Mouse (Mus musculus): ENCODE data around the gene Fgfbp3. TPM values are rescaled to one million over a fixed set of nuclear protein-coding genes. Genes with fewer than 3 reads are reported as not detected.

Fgfbp3 gene
- polyA plus RNA-seq, 1 experiment from 2014 or later = 9.9 TPM

GRCm38 (mm10) chr19:36916876-36917389, 2.5 kb downstream of the Fgfbp3 start:
- peaks cover 5% of the 10 kb centered on the region; the same call in 1 of the 2 replicates for H3K4me1 ChIP-seq (replicated peaks; ENCODE audit: insufficient read depth, low read length)
- 100% methylated on average over 1 of the region's 1 CpGs for WGBS
- no peaks in the 10 kb centered on the region for H3K27me3 ChIP-seq (ENCODE audit: insufficient read depth, low read length)

DNA sequence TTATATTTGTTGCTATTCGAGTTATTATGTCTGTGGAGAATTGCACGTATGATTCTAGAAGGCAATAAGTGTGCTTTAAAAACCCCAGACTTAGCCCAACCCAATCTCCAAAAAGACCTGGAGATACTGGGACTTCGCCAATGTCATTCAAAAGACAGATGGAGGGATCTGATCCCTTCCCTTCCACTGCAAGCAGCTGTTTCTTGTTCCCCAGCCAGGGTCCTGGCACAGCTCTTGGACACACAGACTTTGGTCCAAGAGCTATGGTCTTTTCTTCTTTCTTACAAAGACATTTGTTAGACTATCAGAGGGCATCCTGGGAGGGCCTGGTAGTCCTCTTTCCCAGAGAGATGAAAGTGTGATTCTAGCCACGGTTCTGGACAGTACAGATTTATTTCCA, 3.2 kb downstream of the Fgfbp3 start:
- no peak overlapping the region for H3K4me2 ChIP-seq (ENCODE audit: low read length)
- DNase-seq (ENCODE audit: low spot score) = no peak
- H3K36me3 ChIP-seq (ENCODE audit: insufficient read depth, low read length) = no peaks in the 10 kb centered on the region
- no peaks in the 10 kb centered on the region for H3K9me3 ChIP-seq (replicated peaks; ENCODE audit: low read length)
- TF ChIP-seq CTCF (IDR thresholded peaks at IDR 0.05; ENCODE audit: low read depth) = no peak
- 75% methylated on average over 4 of the region's 4 CpGs for WGBS
- no peaks in the 10 kb centered on the region for H3K27me3 ChIP-seq (ENCODE audit: insufficient read depth, low read length)
- no peak for ATAC-seq (replicated peaks; ENCODE audit: low FRiP score, low read depth)
- no peak overlapping the region for H3K4me3 ChIP-seq (replicated peaks; ENCODE audit: low read depth, low read length)
- H3K4me1 ChIP-seq (replicated peaks; ENCODE audit: insufficient read depth, low read length) = peaks cover 5% of the 10 kb centered on the region; the same call in 1 of the 2 replicates
- no peak overlapping the region for H3K9ac ChIP-seq (ENCODE audit: low read depth, low read length)
- no peak overlapping the region for H3K27ac ChIP-seq

More at GRCm38 (mm10) chr19:36916876-36917389, 2.5 kb downstream of the Fgfbp3 start:
- Histone ChIP-seq H3K36me3 (ENCODE audit: insufficient read depth, low read length) (no peaks in the 10 kb centered on the region), H3K4me2 (ENCODE audit: low read length) (no peak overlapping the region), H3K9me3 (replicated peaks; ENCODE audit: low read length) (no peaks in the 10 kb centered on the region), H3K9ac (ENCODE audit: low read depth, low read length) (no peak overlapping the region), H3K4me3 (replicated peaks; ENCODE audit: low read depth, low read length) (no peak overlapping the region), H3K27ac (no peak overlapping the region)
- no peak for TF ChIP-seq CTCF (IDR thresholded peaks at IDR 0.05; ENCODE audit: low read depth)
- DNase-seq (ENCODE audit: low spot score) (no peak), ATAC-seq (replicated peaks; ENCODE audit: low FRiP score, low read depth) (no peak)

- Histone ChIP-seq H3K27me3 (ENCODE audit: insufficient read depth, low read length) (no peaks in the 10 kb centered on the region), H3K9ac (ENCODE audit: low read depth, low read length) (no peak overlapping the region), H3K36me3 (ENCODE audit: insufficient read depth, low read length) (no peaks in the 10 kb centered on the region), H3K27ac (no peak overlapping the region), H3K4me2 (ENCODE audit: low read length) (no peak overlapping the region), H3K9me3 (replicated peaks; ENCODE audit: low read length) (no peaks in the 10 kb centered on the region), H3K4me3 (replicated peaks; ENCODE audit: low read depth, low read length) (no peak overlapping the region), H3K4me1 (replicated peaks; ENCODE audit: insufficient read depth, low read length) (no peaks in the 10 kb centered on the region)
- ATAC-seq (replicated peaks; ENCODE audit: low FRiP score, low read depth) = no peak
- no peak for TF ChIP-seq CTCF (IDR thresholded peaks at IDR 0.05; ENCODE audit: low read depth)
- no peak for DNase-seq (ENCODE audit: low spot score)
- 64% methylated on average over 7 of the region's 7 CpGs for WGBS
Measured at GRCm38 (mm10) chr19:36913064-36913463, 6.4 kb downstream of the Fgfbp3 start.

DNA sequence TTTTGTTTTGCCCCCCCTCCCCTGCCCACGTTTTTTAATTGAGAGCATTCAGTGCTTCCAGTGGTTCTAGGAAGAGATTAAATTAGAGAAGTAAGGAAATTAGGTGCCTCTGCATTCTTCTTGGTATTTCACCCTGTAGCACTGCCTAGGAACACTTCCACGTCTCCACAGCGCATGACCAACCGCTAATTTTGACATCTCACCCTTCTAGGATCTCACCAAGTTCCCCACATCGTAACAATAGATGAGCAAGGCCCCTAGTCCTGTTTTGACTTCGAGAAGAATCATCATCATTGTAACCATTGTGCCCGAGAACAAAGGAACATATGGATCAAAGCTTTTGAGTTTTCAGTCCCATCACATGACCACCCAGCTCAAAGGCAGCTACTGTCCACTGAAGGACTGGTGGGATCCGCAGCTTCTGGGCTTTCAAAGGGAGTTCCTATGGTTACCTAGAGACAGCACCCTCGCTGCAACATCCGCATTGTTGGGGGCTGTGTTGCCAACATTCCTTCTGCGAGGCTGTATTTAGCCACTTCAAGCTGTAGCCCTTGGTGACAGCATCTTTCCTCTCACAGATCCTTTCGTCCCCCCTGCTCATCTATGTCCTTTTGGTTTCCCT, 8.9 kb downstream of the Fgfbp3 start:
- H3K4me3 ChIP-seq (replicated peaks; ENCODE audit: low read depth, low read length) = no peak overlapping the region
- DNase-seq (ENCODE audit: low spot score) = no peak
- no peak for TF ChIP-seq CTCF (IDR thresholded peaks at IDR 0.05; ENCODE audit: low read depth)
- no peaks in the 10 kb centered on the region for H3K4me1 ChIP-seq (replicated peaks; ENCODE audit: insufficient read depth, low read length)
- no peaks in the 10 kb centered on the region for H3K9me3 ChIP-seq (replicated peaks; ENCODE audit: low read length)
- H3K27ac ChIP-seq = no peak overlapping the region
- no peak for ATAC-seq (replicated peaks; ENCODE audit: low FRiP score, low read depth)
- H3K9ac ChIP-seq (ENCODE audit: low read depth, low read length) = no peak overlapping the region
- 43% methylated on average over 12 of the region's 12 CpGs for WGBS
- H3K27me3 ChIP-seq (ENCODE audit: insufficient read depth, low read length) = no peaks in the 10 kb centered on the region
- H3K36me3 ChIP-seq (ENCODE audit: insufficient read depth, low read length) = no peaks in the 10 kb centered on the region
- H3K4me2 ChIP-seq (ENCODE audit: low read length) = no peak overlapping the region

DNA sequence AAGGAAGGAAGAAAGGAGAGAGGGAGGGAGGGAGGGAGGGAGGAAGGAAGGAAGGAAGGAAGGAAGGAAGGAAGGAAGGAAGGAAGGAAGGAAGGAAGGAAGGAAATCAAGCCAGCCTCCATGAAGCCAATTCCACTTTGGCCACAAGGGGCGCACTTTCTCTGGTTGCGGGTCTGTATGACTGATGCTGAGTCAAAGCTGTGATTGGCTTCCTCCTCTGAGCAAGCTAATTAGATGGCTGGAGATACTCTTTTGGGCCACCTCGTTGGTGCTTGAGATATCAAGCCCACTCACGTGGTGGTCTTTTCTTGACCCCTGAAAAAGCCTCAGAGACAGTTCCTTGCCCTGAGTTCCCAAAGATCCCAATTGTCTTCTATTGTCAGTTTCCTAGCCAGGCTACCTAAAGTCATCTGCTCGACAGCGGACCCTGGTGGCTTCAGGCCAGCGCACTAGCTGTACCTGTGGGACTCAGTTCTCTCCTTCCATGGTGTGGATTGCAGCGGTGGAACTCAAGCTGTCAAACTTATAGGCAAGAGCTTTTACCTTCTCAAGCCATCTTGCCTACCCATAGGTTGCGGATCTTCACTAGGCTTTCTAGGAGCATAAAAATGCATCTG, 9.6 kb downstream of the Fgfbp3 start:
- H3K4me3 ChIP-seq (replicated peaks; ENCODE audit: low read depth, low read length) = no peak overlapping the region
- H3K27me3 ChIP-seq (ENCODE audit: insufficient read depth, low read length) = no peaks in the 10 kb centered on the region
- H3K36me3 ChIP-seq (ENCODE audit: insufficient read depth, low read length) = no peaks in the 10 kb centered on the region
- no peak overlapping the region for H3K4me2 ChIP-seq (ENCODE audit: low read length)
- H3K9ac ChIP-seq (ENCODE audit: low read depth, low read length) = no peak overlapping the region
- peak; percentile 73 for TF ChIP-seq CTCF (IDR thresholded peaks at IDR 0.05; ENCODE audit: low read depth)
- H3K4me1 ChIP-seq (replicated peaks; ENCODE audit: insufficient read depth, low read length) = no peaks in the 10 kb centered on the region
- 31% methylated on average over 9 of the region's 9 CpGs for WGBS
- ATAC-seq (replicated peaks; ENCODE audit: low FRiP score, low read depth) = 0 out of 2 replicates have a peak, but pooled peaks have one; percentile 63
- H3K9me3 ChIP-seq (replicated peaks; ENCODE audit: low read length) = no peaks in the 10 kb centered on the region
- no peak overlapping the region for H3K27ac ChIP-seq
- peak; percentile 60 for DNase-seq (ENCODE audit: low spot score)

DNA sequence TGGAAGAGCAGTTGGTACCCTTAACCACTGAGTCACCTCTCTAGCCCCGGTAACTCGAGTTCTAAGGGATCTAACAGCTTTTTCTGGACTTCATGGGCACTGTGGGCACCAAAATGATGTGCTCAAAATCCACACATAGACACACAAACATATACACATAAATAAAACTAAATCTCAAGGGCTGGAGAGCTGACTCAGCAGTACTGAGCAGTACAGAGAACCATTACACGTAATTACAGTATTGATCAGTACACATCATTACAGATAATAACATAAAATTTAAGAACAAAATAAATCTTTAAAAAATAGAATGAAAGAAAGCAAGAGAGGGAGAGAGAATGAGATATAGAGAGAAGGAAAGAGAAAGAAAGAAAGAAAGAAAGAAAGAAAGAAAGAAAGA, 10.3 kb downstream of the Fgfbp3 start:
- no peak overlapping the region for H3K4me2 ChIP-seq (ENCODE audit: low read length)
- 76% methylated on average over 3 of the region's 3 CpGs for WGBS
- no peak for ATAC-seq (replicated peaks; ENCODE audit: low FRiP score, low read depth)

More for the DNA sequence above, 10.3 kb downstream of the Fgfbp3 start:
- H3K36me3 ChIP-seq (ENCODE audit: insufficient read depth, low read length) = no peaks in the 10 kb centered on the region
- H3K4me3 ChIP-seq (replicated peaks; ENCODE audit: low read depth, low read length) = no peak overlapping the region
- TF ChIP-seq CTCF (IDR thresholded peaks at IDR 0.05; ENCODE audit: low read depth) = no peak
- H3K9me3 ChIP-seq (replicated peaks; ENCODE audit: low read length) = no peaks in the 10 kb centered on the region
- H3K9ac ChIP-seq (ENCODE audit: low read depth, low read length) = no peak overlapping the region
- no peaks in the 10 kb centered on the region for H3K27me3 ChIP-seq (ENCODE audit: insufficient read depth, low read length)
- no peak overlapping the region for H3K27ac ChIP-seq
- DNase-seq (ENCODE audit: low spot score) = no peak
- H3K4me1 ChIP-seq (replicated peaks; ENCODE audit: insufficient read depth, low read length) = no peaks in the 10 kb centered on the region
